Mouse (Mus musculus) forebrain, embryonic 12.5 days (tissue): ENCODE results near the gene Clba1. TPM values are rescaled to one million over a fixed set of nuclear protein-coding genes. Genes with fewer than 3 reads are reported as not detected.

Experiments used
- ATAC-seq: fragments of 200-750 bp; cut with Nextera tagmentation; 2 replicates; pipeline ENCODE4 v1.8.0; 2017; ENCODE audit warnings: moderate TSS enrichment; ENCODE audit not compliant: low FRiP score
- H3K27ac ChIP-seq: fragments of 300-500 bp; sonication (generic); 2 replicates; pipeline ENCODE4 v1.5.1; 2016; ENCODE audit warnings: mild to moderate bottlenecking
- H3K27me3 ChIP-seq: fragments of 300-500 bp; sonication (generic); 2 replicates; pipeline ENCODE4 v1.6.1; 2016; ENCODE audit warnings: mild to moderate bottlenecking
- H3K36me3 ChIP-seq: fragments of 300-500 bp; sonication (generic); replicated peaks from 2 replicates; pipeline ENCODE4 v1.6.1; 2016; ENCODE audit warnings: mild to moderate bottlenecking
- H3K4me1 ChIP-seq: fragments of 300-500 bp; sonication (generic); 2 replicates; pipeline ENCODE4 v1.6.1; 2016
- H3K4me2 ChIP-seq: fragments of 300-500 bp; sonication (generic); 2 replicates; pipeline ENCODE4 v1.6.1; 2016; ENCODE audit warnings: mild to moderate bottlenecking, moderate library complexity
- H3K4me3 ChIP-seq: fragments of 300-500 bp; sonication (generic); replicated peaks from 2 replicates; pipeline ENCODE4 v1.5.1; 2016; ENCODE audit warnings: mild to moderate bottlenecking
- H3K9ac ChIP-seq: fragments of 300-500 bp; sonication (generic); 2 replicates; pipeline ENCODE4 v1.6.1; 2016; ENCODE audit warnings: mild to moderate bottlenecking
- H3K9me3 ChIP-seq: fragments of 300-500 bp; sonication (generic); 2 replicates; pipeline ENCODE4 v1.6.1; 2016
- WGBS: fragments of 180-500 bp; shearing (Covaris S2); methylation state at CpG from one replicate; pipeline ENCODE4 v1.1.7; 2016; 5-methylcytosine and 5-hydroxymethylcytosine counted together
- polyA plus RNA-seq: library from polyadenylated mRNA; unstranded; fragments of >200 nt; fragmentation: Nextera tagmentation; extraction: Ambion mirVana; gene quantifications from 2 replicates; pipeline ENCODE4 v1.2.1, GENCODE M21; 2016

Clba1 gene
- polyA plus RNA-seq, 1 experiment from 2014 or later = 13.7 TPM

DNA sequence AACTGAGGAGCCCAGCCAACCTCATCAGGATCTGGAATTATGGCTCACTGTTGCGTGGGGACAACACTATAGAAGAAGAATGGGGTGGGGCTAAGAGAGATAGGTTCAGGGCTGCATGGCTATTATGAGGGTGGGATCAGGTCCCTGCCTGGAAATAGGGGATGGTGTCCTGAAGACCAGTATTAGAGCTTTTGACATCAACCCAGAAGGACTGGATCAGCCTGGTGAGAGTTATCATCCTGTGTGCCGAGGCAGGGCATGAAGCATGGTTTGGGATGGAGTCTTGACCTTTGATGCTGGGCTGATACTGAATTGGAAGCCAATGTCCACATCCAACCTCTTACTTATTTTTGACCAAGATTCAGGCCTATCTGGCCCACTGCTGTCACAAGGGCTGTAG, 39.0 kb upstream of the Clba1 start:
- no peak overlapping the region for H3K9ac ChIP-seq
- no peaks in the 10 kb centered on the region for H3K36me3 ChIP-seq
- H3K9me3 ChIP-seq = no peaks in the 10 kb centered on the region
- WGBS = 75% methylated on average over 2 of the region's 2 CpGs
- no peak overlapping the region for H3K27ac ChIP-seq
- H3K4me2 ChIP-seq = no peak overlapping the region
- no peaks in the 10 kb centered on the region for H3K27me3 ChIP-seq
- H3K4me3 ChIP-seq = no peak overlapping the region
- no peaks in the 10 kb centered on the region for H3K4me1 ChIP-seq
- ATAC-seq = no peak

DNA sequence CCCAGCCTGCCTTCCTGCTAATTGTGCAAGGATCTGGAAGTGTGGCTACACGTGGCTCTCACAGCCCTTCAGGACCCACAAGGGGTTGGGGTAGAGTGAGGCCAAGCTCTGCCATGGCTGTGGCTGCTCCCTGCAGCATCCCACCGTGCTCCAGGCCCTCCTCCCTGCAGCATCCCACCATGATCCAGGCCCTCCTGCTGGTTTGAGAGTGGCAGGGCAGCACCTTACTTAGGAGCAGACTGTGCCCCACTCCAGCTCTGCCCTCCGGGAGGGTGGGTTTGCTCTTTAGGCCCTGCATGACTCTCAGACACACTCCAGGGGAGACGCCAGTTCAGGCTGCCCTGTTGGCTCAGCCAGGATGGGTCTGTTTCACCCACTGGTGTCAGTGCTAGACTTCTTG, 38.3 kb upstream of the Clba1 start:
- Histone ChIP-seq H3K9ac (no peak overlapping the region), H3K4me3 (no peak overlapping the region)

GRCm38 (mm10) chr12:112772306-112772705, 36.4 kb upstream of the Clba1 start:
- Histone ChIP-seq H3K9ac (no peak overlapping the region), H3K4me1 (no peaks in the 10 kb centered on the region), H3K27ac (no peak overlapping the region), H3K36me3 (no peaks in the 10 kb centered on the region), H3K4me2 (no peak overlapping the region), H3K4me3 (no peak overlapping the region), H3K27me3 (no peaks in the 10 kb centered on the region), H3K9me3 (peaks cover 8% of the 10 kb centered on the region; the same call in 1 of the 2 replicates)
- no peak for ATAC-seq
- WGBS = 93% methylated on average over 14 of the region's 14 CpGs

More for the DNA sequence above, 38.3 kb upstream of the Clba1 start:
- WGBS = 79% methylated on average over 4 of the region's 4 CpGs
- H3K27me3 ChIP-seq = no peaks in the 10 kb centered on the region
- ATAC-seq = no peak
- H3K36me3 ChIP-seq = no peaks in the 10 kb centered on the region
- no peak overlapping the region for H3K27ac ChIP-seq
- no peak overlapping the region for H3K4me2 ChIP-seq
- no peaks in the 10 kb centered on the region for H3K4me1 ChIP-seq
- H3K9me3 ChIP-seq = peaks cover 6% of the 10 kb centered on the region; the same call in 1 of the 2 replicates

DNA sequence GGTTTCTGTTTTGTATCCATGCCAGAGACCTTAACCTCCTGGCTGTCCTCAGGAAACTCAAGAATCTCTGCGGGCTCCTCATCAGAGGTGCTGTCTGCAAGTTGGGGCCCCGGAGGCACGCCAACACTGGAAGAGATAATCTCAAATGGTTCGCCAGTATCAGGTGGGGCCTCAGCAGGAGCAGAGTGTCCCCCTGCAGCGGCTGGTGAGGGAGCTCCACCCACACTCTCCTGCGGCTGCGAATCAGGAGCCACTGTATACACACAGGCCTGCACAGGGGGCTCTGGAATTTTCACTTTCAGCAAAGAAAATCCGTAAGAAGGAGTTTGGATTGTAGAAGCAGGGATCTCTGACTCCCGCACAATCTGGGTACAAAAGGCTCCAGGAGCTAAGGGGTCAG, 35.4 kb upstream of the Clba1 start:
- H3K9ac ChIP-seq = no peak overlapping the region
- no peaks in the 10 kb centered on the region for H3K4me1 ChIP-seq
- no peaks in the 10 kb centered on the region for H3K36me3 ChIP-seq
- H3K9me3 ChIP-seq = peaks cover 8% of the 10 kb centered on the region; the same call in 1 of the 2 replicates
- no peak overlapping the region for H3K27ac ChIP-seq
- ATAC-seq = no peak
- H3K4me2 ChIP-seq = no peak overlapping the region
- H3K4me3 ChIP-seq = no peak overlapping the region
- no peaks in the 10 kb centered on the region for H3K27me3 ChIP-seq
- 39% methylated on average over 9 of the region's 9 CpGs for WGBS

DNA sequence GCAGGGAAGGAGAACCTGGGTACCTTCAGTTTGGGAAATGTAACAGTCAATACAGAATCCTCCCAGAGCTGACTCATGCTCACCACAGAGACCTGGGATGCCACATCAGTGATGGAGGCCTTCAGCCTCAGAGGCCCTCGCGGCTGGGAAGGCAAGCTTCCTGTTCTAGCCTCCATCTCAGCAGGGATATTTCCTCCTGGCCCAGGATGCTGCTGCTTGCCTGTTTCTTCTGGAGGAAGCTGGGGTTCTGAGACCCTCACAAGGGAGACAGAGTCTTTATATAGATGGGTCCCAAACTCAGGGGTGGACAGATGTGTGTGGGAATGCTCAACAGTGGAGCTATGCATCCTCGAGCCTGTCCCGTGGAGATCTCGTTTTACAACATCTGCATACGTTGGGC, 34.7 kb upstream of the Clba1 start:
- H3K9me3 ChIP-seq = peaks cover 8% of the 10 kb centered on the region; the same call in 1 of the 2 replicates
- H3K4me2 ChIP-seq = no peak overlapping the region
- no peak overlapping the region for H3K9ac ChIP-seq
- no peaks in the 10 kb centered on the region for H3K36me3 ChIP-seq
- no peaks in the 10 kb centered on the region for H3K27me3 ChIP-seq
- 87% methylated on average over 6 of the region's 6 CpGs for WGBS
- no peak for ATAC-seq
- H3K4me3 ChIP-seq = no peak overlapping the region
- H3K27ac ChIP-seq = no peak overlapping the region
- no peaks in the 10 kb centered on the region for H3K4me1 ChIP-seq

- no peak overlapping the region for H3K27ac ChIP-seq
- no peak for ATAC-seq
- peaks cover 8% of the 10 kb centered on the region; the same call in 1 of the 2 replicates for H3K9me3 ChIP-seq
- H3K4me3 ChIP-seq = no peak overlapping the region
- H3K27me3 ChIP-seq = no peaks in the 10 kb centered on the region
- no peak overlapping the region for H3K9ac ChIP-seq
- 94% methylated on average over 10 of the region's 10 CpGs for WGBS
- H3K4me1 ChIP-seq = no peaks in the 10 kb centered on the region
- H3K36me3 ChIP-seq = no peaks in the 10 kb centered on the region
- no peak overlapping the region for H3K4me2 ChIP-seq
These were observed 34.3 kb upstream of the Clba1 start for GRCm38 (mm10) chr12:112774481-112774880.

GRCm38 (mm10) chr12:112791026-112791425, 17.7 kb upstream of the Clba1 start:
- no peak for ATAC-seq
- Histone ChIP-seq H3K27me3 (peaks cover 5% of the 10 kb centered on the region; the same call in 1 of the 2 replicates), H3K27ac (no peak overlapping the region), H3K36me3 (no peaks in the 10 kb centered on the region), H3K4me3 (no peak overlapping the region), H3K9me3 (no peaks in the 10 kb centered on the region), H3K9ac (no peak overlapping the region), H3K4me2 (no peak overlapping the region), H3K4me1 (peaks cover 9% of the 10 kb centered on the region)
- 78% methylated on average over 8 of the region's 8 CpGs for WGBS

- WGBS = 71% methylated on average over 13 of the region's 13 CpGs
- 0 out of 2 replicates have a peak overlapping the region, but pooled peaks have one; percentile 36 for H3K9ac ChIP-seq
- no peak for ATAC-seq
These were observed 15.0 kb upstream of the Clba1 start for GRCm38 (mm10) chr12:112793601-112794355.

GRCm38 (mm10) chr12:112794356-112794816, 14.4 kb upstream of the Clba1 start:
- no peak overlapping the region for H3K27ac ChIP-seq
- H3K36me3 ChIP-seq = no peaks in the 10 kb centered on the region
- H3K9ac ChIP-seq = 0 out of 2 replicates have a peak overlapping the region, but pooled peaks have one; percentile 36
- no peak overlapping the region for H3K4me2 ChIP-seq
- ATAC-seq = no peak
- no peak overlapping the region for H3K4me3 ChIP-seq
- H3K4me1 ChIP-seq = peaks cover 9% of the 10 kb centered on the region
- 35% methylated on average over 7 of the region's 7 CpGs for WGBS
- H3K27me3 ChIP-seq = peaks cover 21% of the 10 kb centered on the region; the same call in 1 of the 2 replicates
- no peaks in the 10 kb centered on the region for H3K9me3 ChIP-seq

More at GRCm38 (mm10) chr12:112793601-112794355, 15.0 kb upstream of the Clba1 start:
- H3K4me2 ChIP-seq = no peak overlapping the region
- no peak overlapping the region for H3K4me3 ChIP-seq
- H3K27me3 ChIP-seq = peaks cover 16% of the 10 kb centered on the region; the same call in 1 of the 2 replicates
- H3K4me1 ChIP-seq = peaks cover 9% of the 10 kb centered on the region
- no peaks in the 10 kb centered on the region for H3K36me3 ChIP-seq
- no peaks in the 10 kb centered on the region for H3K9me3 ChIP-seq
- no peak overlapping the region for H3K27ac ChIP-seq

DNA sequence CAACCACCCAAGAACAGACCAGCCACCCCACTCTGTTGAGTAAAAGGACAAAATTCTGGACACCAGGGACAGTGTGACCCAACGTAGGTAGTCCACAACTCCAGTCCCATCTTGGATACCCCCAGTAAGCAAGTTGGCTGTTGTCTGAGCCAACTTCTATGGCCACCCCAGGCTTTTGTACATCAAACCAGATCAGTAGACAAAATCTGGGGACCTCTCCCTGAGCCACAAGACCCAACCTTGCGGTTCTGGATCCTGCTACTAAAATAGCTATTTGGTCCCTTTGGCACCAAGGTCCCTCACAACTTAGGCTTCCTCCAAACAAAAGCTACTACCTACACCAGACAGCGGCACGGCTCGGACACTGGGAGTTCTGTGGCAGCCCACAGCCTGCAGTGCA, 13.7 kb upstream of the Clba1 start:
- no peak overlapping the region for H3K9ac ChIP-seq
- no peak for ATAC-seq
- H3K36me3 ChIP-seq = no peaks in the 10 kb centered on the region
- H3K9me3 ChIP-seq = no peaks in the 10 kb centered on the region
- H3K4me2 ChIP-seq = no peak overlapping the region
- 81% methylated on average over 5 of the region's 5 CpGs for WGBS
- no peak overlapping the region for H3K27ac ChIP-seq
- H3K4me3 ChIP-seq = no peak overlapping the region
- H3K27me3 ChIP-seq = peaks cover 21% of the 10 kb centered on the region; the same call in 1 of the 2 replicates
- peaks cover 9% of the 10 kb centered on the region for H3K4me1 ChIP-seq

GRCm38 (mm10) chr12:112795466-112796104, 13.2 kb upstream of the Clba1 start:
- ATAC-seq = no peak
- peaks cover 10% of the 10 kb centered on the region for H3K4me1 ChIP-seq
- H3K4me2 ChIP-seq = no peak overlapping the region
- no peak overlapping the region for H3K27ac ChIP-seq
- peaks cover 27% of the 10 kb centered on the region for H3K27me3 ChIP-seq
- no peak overlapping the region for H3K4me3 ChIP-seq
- no peaks in the 10 kb centered on the region for H3K36me3 ChIP-seq
- 77% methylated on average over 17 of the region's 18 CpGs for WGBS
- no peaks in the 10 kb centered on the region for H3K9me3 ChIP-seq
- no peak overlapping the region for H3K9ac ChIP-seq

- Histone ChIP-seq H3K9ac (no peak overlapping the region), H3K4me2 (no peak overlapping the region), H3K4me3 (no peak overlapping the region), H3K27ac (no peak overlapping the region), H3K4me1 (peaks cover 16% of the 10 kb centered on the region), H3K9me3 (no peaks in the 10 kb centered on the region), H3K27me3 (peaks cover 40% of the 10 kb centered on the region), H3K36me3 (no peaks in the 10 kb centered on the region)
- WGBS = 57% methylated on average over 17 of the region's 17 CpGs
- ATAC-seq = no peak
These were observed 11.9 kb upstream of the Clba1 start for GRCm38 (mm10) chr12:112796551-112797510.
